Mouse (Mus musculus): Measurements from ENCODE around the gene Sppl2b. TPM values are rescaled to one million over a fixed set of nuclear protein-coding genes. Genes with fewer than 3 reads are reported as not detected.

Sppl2b gene
- polyA plus RNA-seq, 1 experiment = 23.8 TPM

DNA sequence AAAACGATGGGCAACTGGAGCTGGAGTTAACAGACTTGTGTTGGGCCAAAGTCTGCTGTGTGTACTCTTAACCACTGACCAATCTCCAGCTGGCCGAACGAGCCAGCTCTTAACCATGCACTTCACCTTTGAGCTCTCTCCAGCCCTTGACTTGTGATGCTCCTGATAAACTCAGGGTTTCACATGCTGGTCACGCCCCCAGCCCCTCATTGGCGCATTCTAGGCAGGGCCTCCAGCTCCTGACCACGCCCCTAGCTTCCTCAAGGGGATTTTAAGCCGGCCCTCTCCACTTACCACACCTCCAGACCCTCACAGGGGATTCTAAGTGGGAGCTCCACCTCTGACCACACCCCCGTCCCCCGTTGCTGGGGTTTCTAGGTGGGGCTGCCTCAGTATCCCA is 23.9 kb upstream of the Sppl2b start:
- no peaks in the 10 kb centered on the region for H3K4me1 ChIP-seq (ENCODE audit: control insufficient read depth, insufficient read depth, low read length)
- TF ChIP-seq CTCF (IDR thresholded peaks at IDR 0.05; ENCODE audit: borderline replicate concordance, insufficient read depth, low read length) (no peak), POLR2A (IDR thresholded peaks at IDR 0.05; ENCODE audit: low read depth, low read length) (no peak)
- no peak overlapping the region for H3K4me3 ChIP-seq (ENCODE audit: insufficient read depth, low read length)
- H3K27ac ChIP-seq (ENCODE audit: insufficient read depth, low read length) = no peak overlapping the region

DNA sequence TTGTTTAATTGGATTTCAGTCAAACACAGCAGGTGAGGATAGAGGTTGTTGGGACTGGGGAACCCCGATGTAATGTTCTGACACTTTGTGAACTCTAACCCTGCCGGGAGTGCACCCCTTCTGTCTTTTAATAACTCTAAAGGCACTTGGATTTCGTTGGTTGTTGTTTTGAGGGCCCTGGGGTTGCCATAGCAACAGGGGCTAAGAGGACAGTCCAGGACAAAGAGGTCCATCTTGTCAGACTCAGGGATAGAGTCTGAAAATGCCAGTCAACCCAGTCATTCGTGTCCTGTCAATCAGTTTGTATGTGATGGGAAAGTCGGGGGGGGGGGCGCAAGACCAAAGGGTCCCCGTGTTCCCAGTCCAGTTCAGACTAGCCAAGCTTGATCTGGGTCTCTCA is 22.3 kb upstream of the Sppl2b start:
- H3K4me3 ChIP-seq (ENCODE audit: insufficient read depth, low read length) = no peak overlapping the region
- TF ChIP-seq POLR2A (IDR thresholded peaks at IDR 0.05; ENCODE audit: low read depth, low read length) (no peak), CTCF (IDR thresholded peaks at IDR 0.05; ENCODE audit: borderline replicate concordance, insufficient read depth, low read length) (no peak)
- no peak overlapping the region for H3K27ac ChIP-seq (ENCODE audit: insufficient read depth, low read length)
- no peaks in the 10 kb centered on the region for H3K4me1 ChIP-seq (ENCODE audit: control insufficient read depth, insufficient read depth, low read length)

DNA sequence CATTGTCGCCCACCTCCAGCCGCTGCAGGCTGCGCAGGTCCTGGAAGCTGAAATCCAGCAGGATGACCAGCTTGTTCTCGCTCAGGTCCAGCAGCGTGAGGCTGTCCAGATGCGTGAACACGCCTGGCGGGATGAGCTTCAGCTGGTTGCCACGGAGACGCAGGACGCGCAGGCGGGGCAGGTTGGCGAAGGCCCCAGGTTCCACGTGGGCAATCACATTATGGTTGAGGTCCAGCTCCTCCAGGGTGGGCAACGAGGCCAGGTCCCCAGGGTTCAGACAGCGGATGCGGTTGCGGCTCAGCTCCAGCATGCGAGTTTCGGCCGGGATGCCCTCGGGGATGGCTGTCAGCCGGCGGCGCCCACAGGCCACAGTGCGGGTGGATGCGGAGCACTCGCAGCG is 19.5 kb upstream of the Sppl2b start:
- Histone ChIP-seq H3K4me1 (ENCODE audit: control insufficient read depth, insufficient read depth, low read length) (no peaks in the 10 kb centered on the region), H3K27ac (ENCODE audit: insufficient read depth, low read length) (no peak overlapping the region), H3K4me3 (ENCODE audit: insufficient read depth, low read length) (no peak overlapping the region)
- TF ChIP-seq POLR2A (IDR thresholded peaks at IDR 0.05; ENCODE audit: low read depth, low read length) (no peak), CTCF (IDR thresholded peaks at IDR 0.05; ENCODE audit: borderline replicate concordance, insufficient read depth, low read length) (no peak)

DNA sequence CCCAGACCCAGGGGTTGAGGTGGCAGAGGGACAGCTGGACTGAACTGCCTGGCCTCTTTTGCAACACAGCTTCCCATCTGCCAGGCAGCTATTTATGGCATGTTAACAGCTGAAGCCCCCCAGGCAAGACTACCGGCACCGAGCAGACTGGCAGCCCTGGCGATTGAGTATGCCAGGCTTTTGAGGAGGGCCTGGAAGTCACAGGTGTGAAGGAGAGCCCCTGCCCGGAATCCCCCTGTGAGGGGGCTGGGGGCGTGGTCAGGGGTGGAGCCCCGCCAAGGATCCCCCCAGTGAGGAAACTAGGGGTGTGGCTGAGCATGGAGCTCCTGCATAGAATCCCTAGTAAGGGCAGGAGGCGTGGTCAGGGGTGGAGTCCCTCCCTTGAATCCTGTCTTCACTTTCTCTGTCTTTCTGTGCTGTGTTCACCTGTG is 18.1 kb upstream of the Sppl2b start:
- Histone ChIP-seq H3K27ac (ENCODE audit: insufficient read depth, low read length) (no peak overlapping the region), H3K4me3 (ENCODE audit: insufficient read depth, low read length) (no peak overlapping the region), H3K4me1 (ENCODE audit: control insufficient read depth, insufficient read depth, low read length) (no peaks in the 10 kb centered on the region)
- no peak for TF ChIP-seq CTCF (IDR thresholded peaks at IDR 0.05; ENCODE audit: borderline replicate concordance, insufficient read depth, low read length)
- no peak for TF ChIP-seq POLR2A (IDR thresholded peaks at IDR 0.05; ENCODE audit: low read depth, low read length)

DNA sequence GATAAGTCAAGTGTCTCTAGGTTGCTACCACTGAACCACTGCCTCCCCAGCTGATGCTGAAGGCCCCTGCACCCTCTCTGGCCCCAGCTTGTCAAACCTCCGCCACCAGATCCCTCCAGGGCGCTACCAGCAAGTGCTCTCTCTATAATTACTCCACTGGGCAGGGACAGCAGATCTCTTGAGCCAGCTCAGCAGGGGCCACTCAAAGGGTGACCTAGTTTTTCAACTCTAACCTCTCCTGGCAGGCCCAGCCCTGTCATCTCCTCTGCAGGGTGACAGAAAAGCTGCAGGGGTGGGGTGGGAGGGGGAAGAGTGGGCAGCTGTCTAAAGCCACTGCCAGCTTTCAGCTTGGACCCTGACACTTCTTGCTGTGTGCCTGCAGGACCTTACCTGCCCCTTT is 17.2 kb upstream of the Sppl2b start:
- Histone ChIP-seq H3K27ac (ENCODE audit: insufficient read depth, low read length) (no peak overlapping the region), H3K4me3 (ENCODE audit: insufficient read depth, low read length) (no peak overlapping the region), H3K4me1 (ENCODE audit: control insufficient read depth, insufficient read depth, low read length) (no peaks in the 10 kb centered on the region)
- TF ChIP-seq CTCF (IDR thresholded peaks at IDR 0.05; ENCODE audit: borderline replicate concordance, insufficient read depth, low read length) (no peak), POLR2A (IDR thresholded peaks at IDR 0.05; ENCODE audit: low read depth, low read length) (no peak)

DNA sequence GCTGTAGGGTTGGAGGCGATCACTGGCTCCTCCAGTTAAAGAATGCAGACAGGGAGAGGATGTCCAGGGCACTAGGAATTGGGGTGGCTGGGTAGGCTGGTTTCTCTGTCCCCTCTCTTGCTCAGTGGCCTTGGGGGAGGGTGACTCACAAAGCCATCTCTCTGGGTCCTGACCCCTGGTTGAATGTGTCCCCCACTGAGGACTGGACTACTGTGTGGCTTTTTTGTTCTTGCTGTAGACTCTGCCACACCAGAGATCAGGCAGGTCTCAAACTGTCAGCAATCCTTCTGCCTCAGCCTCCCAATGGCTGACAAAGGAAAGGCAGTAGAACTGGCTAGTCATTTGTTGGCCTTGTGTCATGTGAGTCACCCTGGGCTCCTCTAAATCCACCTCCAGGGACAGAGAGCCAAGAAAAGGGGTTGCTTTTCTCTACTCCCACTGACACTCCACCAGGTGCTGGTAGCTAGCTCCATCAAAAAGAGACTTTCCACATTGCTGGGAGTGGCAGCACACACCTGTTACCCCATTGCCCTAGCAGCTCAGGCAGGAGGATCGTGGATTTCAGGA is 16.6 kb upstream of the Sppl2b start:
- Histone ChIP-seq H3K27ac (ENCODE audit: insufficient read depth, low read length) (no peak overlapping the region), H3K4me3 (ENCODE audit: insufficient read depth, low read length) (no peak overlapping the region), H3K4me1 (ENCODE audit: control insufficient read depth, insufficient read depth, low read length) (no peaks in the 10 kb centered on the region)
- TF ChIP-seq POLR2A (IDR thresholded peaks at IDR 0.05; ENCODE audit: low read depth, low read length) (no peak), CTCF (IDR thresholded peaks at IDR 0.05; ENCODE audit: borderline replicate concordance, insufficient read depth, low read length) (no peak)

DNA sequence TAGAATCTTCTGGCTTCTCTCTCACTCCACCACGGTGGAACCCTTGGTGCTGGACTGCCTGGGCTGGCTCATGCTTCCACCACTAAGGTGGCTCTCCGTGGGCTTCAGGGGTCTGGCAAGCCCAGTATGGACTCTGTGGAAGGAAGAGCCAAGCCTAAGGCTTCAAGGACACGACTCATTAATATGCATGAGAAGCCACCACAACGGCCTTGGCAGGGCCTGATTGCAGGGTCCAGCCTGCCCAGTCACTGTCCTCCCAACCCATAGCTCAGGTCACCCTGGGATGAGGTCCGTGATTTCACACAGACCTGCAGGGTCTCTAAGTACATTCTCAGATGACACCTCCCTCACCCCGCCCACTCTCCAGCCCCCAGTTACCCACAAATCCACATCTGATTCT is 15.2 kb upstream of the Sppl2b start:
- TF ChIP-seq CTCF (IDR thresholded peaks at IDR 0.05; ENCODE audit: borderline replicate concordance, insufficient read depth, low read length) (no peak), POLR2A (IDR thresholded peaks at IDR 0.05; ENCODE audit: low read depth, low read length) (no peak)
- no peaks in the 10 kb centered on the region for H3K4me1 ChIP-seq (ENCODE audit: control insufficient read depth, insufficient read depth, low read length)
- H3K4me3 ChIP-seq (ENCODE audit: insufficient read depth, low read length) = no peak overlapping the region
- no peak overlapping the region for H3K27ac ChIP-seq (ENCODE audit: insufficient read depth, low read length)

DNA sequence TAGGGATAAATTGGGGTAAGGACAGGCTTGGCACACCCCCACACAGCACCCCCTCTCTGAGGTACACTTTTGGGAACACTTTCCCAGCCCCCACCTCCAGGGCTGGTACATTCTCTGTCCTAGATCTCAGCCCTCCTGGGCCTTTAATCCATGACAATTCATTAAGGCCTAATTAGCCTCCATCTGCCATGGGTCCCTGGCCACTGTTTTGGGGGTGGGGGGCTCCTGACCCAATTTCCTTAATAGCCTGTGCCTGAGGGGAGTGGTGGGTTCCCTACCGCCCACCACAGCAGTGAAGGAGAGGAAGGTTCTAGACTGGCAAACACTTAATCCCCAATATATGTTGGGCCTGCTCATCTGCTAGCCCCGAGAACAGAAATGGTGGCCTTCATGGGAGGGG is 13.4 kb upstream of the Sppl2b start:
- H3K4me3 ChIP-seq (ENCODE audit: insufficient read depth, low read length) = no peak overlapping the region
- H3K4me1 ChIP-seq (ENCODE audit: control insufficient read depth, insufficient read depth, low read length) = 0 out of 2 replicates have a peak, but pooled peaks cover 2% of the 10 kb centered on the region
- no peak overlapping the region for H3K27ac ChIP-seq (ENCODE audit: insufficient read depth, low read length)
- no peak for TF ChIP-seq POLR2A (IDR thresholded peaks at IDR 0.05; ENCODE audit: low read depth, low read length)
- TF ChIP-seq CTCF (IDR thresholded peaks at IDR 0.05; ENCODE audit: borderline replicate concordance, insufficient read depth, low read length) = no peak

DNA sequence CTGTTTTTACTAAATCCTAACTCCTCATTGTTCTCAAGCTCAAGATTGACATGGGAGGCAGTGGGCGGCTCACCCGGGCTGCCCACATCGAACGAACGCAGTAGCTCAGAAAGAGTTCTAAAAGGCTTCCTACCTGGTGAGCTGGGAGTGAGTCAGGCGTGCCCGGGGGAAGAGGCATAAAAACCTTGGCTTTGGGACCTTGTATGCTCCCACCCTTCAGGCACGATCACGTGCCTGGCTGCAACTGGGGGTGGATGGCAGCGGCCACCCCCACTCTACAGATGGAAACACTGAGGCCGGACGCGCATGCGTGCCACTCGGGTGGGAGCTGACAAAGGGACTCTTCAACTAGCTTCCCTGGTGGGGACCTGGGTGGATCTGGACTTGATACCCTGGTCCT is 12.7 kb upstream of the Sppl2b start:
- no peak overlapping the region for H3K4me3 ChIP-seq (ENCODE audit: insufficient read depth, low read length)
- TF ChIP-seq CTCF (IDR thresholded peaks at IDR 0.05; ENCODE audit: borderline replicate concordance, insufficient read depth, low read length) (no peak), POLR2A (IDR thresholded peaks at IDR 0.05; ENCODE audit: low read depth, low read length) (no peak)

DNA sequence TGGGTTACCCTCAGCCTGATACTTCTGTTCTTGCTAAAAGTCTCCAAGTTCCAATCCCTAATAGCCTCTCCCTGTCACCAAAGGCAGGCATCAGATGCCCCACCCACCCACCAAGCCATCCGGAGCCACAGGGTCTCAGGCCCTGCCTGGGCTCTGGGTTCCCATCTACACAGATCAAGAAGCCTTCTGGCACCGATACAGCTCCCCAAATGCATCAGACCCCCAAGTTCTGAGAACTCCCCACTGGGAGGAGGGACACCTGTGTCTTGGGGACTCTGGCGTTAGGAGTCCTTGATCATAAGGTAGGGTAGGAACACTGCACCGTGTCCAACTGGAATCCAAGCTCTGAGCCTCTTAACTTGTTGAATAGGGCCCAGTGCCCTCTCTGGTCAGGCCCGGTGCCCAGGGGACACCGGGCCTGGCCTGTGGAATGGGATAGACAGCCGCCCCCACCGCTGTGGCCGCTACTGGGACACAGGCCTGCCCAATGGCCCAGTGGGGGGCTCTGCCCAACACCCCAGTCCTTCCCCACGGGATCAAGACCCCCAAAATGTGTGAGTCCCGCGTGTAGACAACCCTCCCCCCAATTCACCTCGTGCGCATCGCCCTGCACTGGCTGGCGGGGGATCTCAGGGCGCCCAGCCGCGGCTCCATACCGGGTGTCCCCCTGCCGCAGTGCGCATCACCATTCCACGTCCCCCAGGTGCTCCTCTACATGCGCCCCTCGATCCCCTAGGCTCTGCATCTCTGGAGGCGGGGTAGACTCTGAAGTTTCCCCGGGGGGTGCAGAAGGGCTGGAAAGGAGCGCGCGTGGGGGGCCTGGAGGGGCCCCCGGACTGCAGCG is 11.8 kb upstream of the Sppl2b start:
- Histone ChIP-seq H3K4me1 (ENCODE audit: control insufficient read depth, insufficient read depth, low read length) (0 out of 2 replicates have a peak, but pooled peaks cover 2% of the 10 kb centered on the region), H3K4me3 (ENCODE audit: insufficient read depth, low read length) (no peak overlapping the region), H3K27ac (ENCODE audit: insufficient read depth, low read length) (no peak overlapping the region)
- no peak for TF ChIP-seq POLR2A (IDR thresholded peaks at IDR 0.05; ENCODE audit: low read depth, low read length)

More for the DNA sequence above, 12.7 kb upstream of the Sppl2b start:
- H3K27ac ChIP-seq (ENCODE audit: insufficient read depth, low read length) = no peak overlapping the region
- H3K4me1 ChIP-seq (ENCODE audit: control insufficient read depth, insufficient read depth, low read length) = 0 out of 2 replicates have a peak, but pooled peaks cover 2% of the 10 kb centered on the region

Measured in embryonic fibroblast, embryonic 13.5 days (primary cell).